Mouse (Mus musculus) forebrain, embryonic 16.5 days (tissue): ENCODE measurements around the gene Abca9. TPM values are rescaled to one million over a fixed set of nuclear protein-coding genes. Genes with fewer than 3 reads are reported as not detected.

Experiments
- ATAC-seq: fragments of 200-750 bp; cut with Nextera tagmentation; 2 replicates; pipeline ENCODE4 v1.8.0; 2017; ENCODE audit warnings: mild to moderate bottlenecking, moderate library complexity
- H3K27ac ChIP-seq: fragments of 300-500 bp; sonication (generic); 2 replicates; pipeline ENCODE4 v1.5.1; 2014; ENCODE audit warnings: low read length, control low read depth
- H3K27me3 ChIP-seq: fragments of 300-500 bp; sonication (generic); replicated peaks from 2 replicates; pipeline ENCODE4 v1.6.1; 2014; ENCODE audit warnings: low read length; ENCODE audit not compliant: control insufficient read depth, insufficient read depth
- H3K36me3 ChIP-seq: fragments of 300-500 bp; sonication (generic); 2 replicates; pipeline ENCODE4 v1.6.1; 2014; ENCODE audit not compliant: control insufficient read depth, insufficient read depth
- H3K4me1 ChIP-seq: fragments of 300-500 bp; sonication (generic); replicated peaks from 2 replicates; pipeline ENCODE4 v1.6.1; 2014; ENCODE audit warnings: low read length; ENCODE audit not compliant: control insufficient read depth, insufficient read depth
- H3K4me2 ChIP-seq: fragments of 300-500 bp; sonication (generic); 2 replicates; pipeline ENCODE4 v1.6.1; 2014; ENCODE audit warnings: mild to moderate bottlenecking, low read length, control low read depth
- H3K4me3 ChIP-seq: fragments of 300-500 bp; sonication (generic); replicated peaks from 2 replicates; pipeline ENCODE4 v1.5.1; 2014; ENCODE audit warnings: mild to moderate bottlenecking, low read length, control low read depth
- H3K9ac ChIP-seq: fragments of 300-500 bp; sonication (generic); replicated peaks from 2 replicates; pipeline ENCODE4 v1.6.1; 2014; ENCODE audit warnings: low read depth, low read length, control low read depth
- H3K9me3 ChIP-seq: fragments of 300-500 bp; sonication (generic); 2 replicates; pipeline ENCODE4 v1.6.1; 2016; ENCODE audit warnings: low read length; ENCODE audit not compliant: control insufficient read depth
- WGBS: fragments of 180-500 bp; shearing (Covaris S2); extraction: QIAGEN DNeasy Blood & Tissue Kit; methylation state at CpG from one replicate; pipeline ENCODE4 v1.1.7; 2014; 5-methylcytosine and 5-hydroxymethylcytosine counted together
- polyA plus RNA-seq: library from polyadenylated mRNA; unstranded; fragments of >200 nt; fragmentation: Nextera tagmentation; extraction: Ambion mirVana; gene quantifications from 2 replicates; pipeline ENCODE4 v1.2.1, GENCODE M21; 2015

The Abca9 gene
- polyA plus RNA-seq, result 2.5 and 3.8 TPM in 2 replicates

- Histone ChIP-seq H3K36me3 (no peaks in the 10 kb centered on the region), H3K4me2 (no peak within 1 kb of the TSS), H3K9ac (no peak within 1 kb of the TSS), H3K9me3 (no peaks in the 10 kb centered on the region), H3K27ac (no peak within 1 kb of the TSS), H3K27me3 (no peaks in the 10 kb centered on the region), H3K4me3 (no peak within 1 kb of the TSS), H3K4me1 (peaks cover 3% of the 10 kb centered on the region; the same call in 1 of the 2 replicates)
- ATAC-seq, result no peak; the same call in 1 of the 2 replicates
- WGBS, result 45% methylated on average over 12 of the region's 12 CpGs
These were observed at the start of gene Abca9 for GRCm38 (mm10) chr11:110167459-110168251. Gene Abca9 (minus strand): TSS chr11:110168196.

- no peak for ATAC-seq
- no peaks in the 10 kb centered on the region for H3K36me3 ChIP-seq
These were observed 49.1 kb upstream of the Abca9 start for GRCm38 (mm10) chr11:110217118-110217517.

GRCm38 (mm10) chr11:110203930-110204329 is 35.9 kb upstream of the Abca9 start:
- Histone ChIP-seq H3K4me3 (no peak overlapping the region), H3K9ac (no peak overlapping the region), H3K9me3 (no peaks in the 10 kb centered on the region), H3K36me3 (no peaks in the 10 kb centered on the region), H3K27ac (no peak overlapping the region), H3K4me1 (no peaks in the 10 kb centered on the region), H3K27me3 (no peaks in the 10 kb centered on the region), H3K4me2 (no peak overlapping the region)
- WGBS, result 88% methylated on average over 5 of the region's 5 CpGs
- no peak for ATAC-seq

More at GRCm38 (mm10) chr11:110217118-110217517, 49.1 kb upstream of the Abca9 start:
- Histone ChIP-seq H3K4me1 (no peaks in the 10 kb centered on the region), H3K4me3 (no peak overlapping the region), H3K9me3 (no peaks in the 10 kb centered on the region), H3K27me3 (no peaks in the 10 kb centered on the region), H3K9ac (no peak overlapping the region), H3K27ac (no peak overlapping the region), H3K4me2 (no peak overlapping the region)

DNA sequence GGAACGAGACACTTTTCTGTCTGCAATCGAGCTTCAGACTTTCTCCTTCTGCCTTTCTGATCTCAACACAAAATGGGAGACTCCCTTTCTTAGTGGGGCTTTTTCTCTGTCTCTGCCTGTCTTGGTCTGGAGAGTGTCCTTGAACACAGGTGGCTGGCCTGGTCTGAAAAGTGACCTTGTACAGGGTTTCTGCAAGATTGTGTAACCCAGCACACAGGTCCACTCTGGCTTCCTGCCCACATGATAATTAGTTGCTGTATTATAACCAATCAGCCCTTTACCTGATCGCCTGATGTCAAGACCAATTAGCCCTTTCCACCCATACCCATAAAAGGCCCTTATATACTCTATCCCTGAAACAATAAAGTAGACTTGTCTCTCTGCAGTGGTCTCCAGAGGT is 30.9 kb upstream of the Abca9 start:
- 77% methylated on average over 3 of the region's 3 CpGs for WGBS
- no peaks in the 10 kb centered on the region for H3K27me3 ChIP-seq
- ATAC-seq, result no peak

GRCm38 (mm10) chr11:110196561-110197306 is 28.7 kb upstream of the Abca9 start:
- no peaks in the 10 kb centered on the region for H3K4me1 ChIP-seq
- WGBS, result 89% methylated on average over 8 of the region's 8 CpGs
- no peak overlapping the region for H3K4me3 ChIP-seq

More for the DNA sequence above, 30.9 kb upstream of the Abca9 start:
- H3K9me3 ChIP-seq, result no peaks in the 10 kb centered on the region
- H3K9ac ChIP-seq, result no peak overlapping the region
- no peaks in the 10 kb centered on the region for H3K36me3 ChIP-seq
- no peak overlapping the region for H3K4me2 ChIP-seq
- H3K27ac ChIP-seq, result no peak overlapping the region
- no peaks in the 10 kb centered on the region for H3K4me1 ChIP-seq
- no peak overlapping the region for H3K4me3 ChIP-seq

DNA sequence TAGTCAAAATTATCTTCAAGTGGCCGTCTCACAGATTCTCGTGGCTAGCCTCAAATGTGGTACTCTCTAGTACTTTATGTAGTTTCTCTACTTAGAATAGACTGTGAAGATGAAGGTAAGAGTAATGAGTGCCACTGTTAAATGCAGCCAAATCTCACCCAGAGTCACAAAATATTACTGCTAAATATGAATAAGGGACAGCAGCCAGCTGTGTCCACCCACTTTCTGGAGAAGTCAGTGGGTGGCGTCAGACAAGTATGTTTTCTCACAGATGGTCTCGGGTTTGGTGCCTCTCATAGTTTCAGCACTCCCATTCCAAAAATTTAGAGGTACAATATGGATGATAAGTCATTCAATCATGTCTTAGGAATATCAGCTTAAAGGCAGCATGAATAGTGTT is 27.3 kb upstream of the Abca9 start:
- ATAC-seq, result no peak
- no peaks in the 10 kb centered on the region for H3K4me1 ChIP-seq
- H3K9ac ChIP-seq, result no peak overlapping the region
- H3K36me3 ChIP-seq, result no peaks in the 10 kb centered on the region
- WGBS, result 91% methylated on average over 4 of the region's 4 CpGs
- no peak overlapping the region for H3K4me3 ChIP-seq
- H3K27ac ChIP-seq, result no peak overlapping the region
- no peaks in the 10 kb centered on the region for H3K9me3 ChIP-seq
- H3K4me2 ChIP-seq, result no peak overlapping the region
- H3K27me3 ChIP-seq, result no peaks in the 10 kb centered on the region

More at GRCm38 (mm10) chr11:110196561-110197306, 28.7 kb upstream of the Abca9 start:
- H3K9me3 ChIP-seq, result no peaks in the 10 kb centered on the region
- H3K27me3 ChIP-seq, result no peaks in the 10 kb centered on the region
- H3K9ac ChIP-seq, result no peak overlapping the region
- H3K4me2 ChIP-seq, result no peak overlapping the region
- no peak overlapping the region for H3K27ac ChIP-seq
- H3K36me3 ChIP-seq, result no peaks in the 10 kb centered on the region
- no peak for ATAC-seq

- Histone ChIP-seq H3K4me2 (no peak overlapping the region), H3K27ac (no peak overlapping the region), H3K27me3 (no peaks in the 10 kb centered on the region), H3K9ac (no peak overlapping the region), H3K4me1 (peaks cover 3% of the 10 kb centered on the region; the same call in 1 of the 2 replicates), H3K4me3 (no peak overlapping the region), H3K9me3 (no peaks in the 10 kb centered on the region), H3K36me3 (no peaks in the 10 kb centered on the region)
- no peak for ATAC-seq
- WGBS, result 97% methylated on average over 3 of the region's 3 CpGs
These were observed 3.2 kb upstream of the Abca9 start for GRCm38 (mm10) chr11:110171212-110171611.

DNA sequence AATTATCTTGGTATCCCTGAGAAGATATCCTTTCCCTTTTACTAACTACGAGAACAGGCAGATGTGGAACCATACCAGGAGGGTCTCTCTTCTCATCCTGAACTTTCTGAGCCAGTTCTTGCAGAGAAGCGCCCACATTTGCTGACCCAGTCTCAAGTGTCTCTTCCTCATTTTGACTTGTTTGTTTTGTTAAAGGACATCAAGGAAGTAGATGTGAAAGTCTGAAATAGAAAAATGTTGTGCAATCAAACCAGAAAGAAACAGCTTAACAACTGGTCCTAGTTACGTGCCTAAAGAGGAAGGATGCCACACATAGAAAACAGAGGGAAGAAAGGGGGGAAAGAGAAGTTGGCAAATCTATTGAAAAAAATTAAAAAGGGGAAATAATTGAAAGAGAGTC is 2.2 kb downstream of the Abca9 start:
- no peak for ATAC-seq
- no peak overlapping the region for H3K9ac ChIP-seq
- 41% methylated on average over 3 of the region's 3 CpGs for WGBS

GRCm38 (mm10) chr11:110165409-110165808 is 2.6 kb downstream of the Abca9 start:
- Histone ChIP-seq H3K4me2 (no peak overlapping the region), H3K27ac (no peak overlapping the region), H3K9me3 (no peaks in the 10 kb centered on the region), H3K4me1 (peaks cover 3% of the 10 kb centered on the region; the same call in 1 of the 2 replicates), H3K9ac (no peak overlapping the region), H3K4me3 (no peak overlapping the region), H3K36me3 (no peaks in the 10 kb centered on the region), H3K27me3 (no peaks in the 10 kb centered on the region)
- no peak for ATAC-seq

More for the DNA sequence above, 2.2 kb downstream of the Abca9 start:
- Histone ChIP-seq H3K4me3 (no peak overlapping the region), H3K9me3 (no peaks in the 10 kb centered on the region), H3K27me3 (no peaks in the 10 kb centered on the region), H3K36me3 (no peaks in the 10 kb centered on the region), H3K4me1 (peaks cover 3% of the 10 kb centered on the region; the same call in 1 of the 2 replicates), H3K27ac (no peak overlapping the region), H3K4me2 (no peak overlapping the region)
